Mouse (Mus musculus) midbrain, embryonic 12.5 days (tissue): ENCODE measurements around the gene Sf3a3. TPM values are rescaled to one million over a fixed set of nuclear protein-coding genes. Genes with fewer than 3 reads are reported as not detected.
"Not testable (repeated sequence)": the region's sequence is repeated elsewhere in the genome, so short reads cannot be mapped to it uniquely, and the experiment has no call there.

ENCODE experiments used
- ATAC-seq: fragments of 200-750 bp; cut with Nextera tagmentation; 2 replicates; pipeline ENCODE4 v1.8.0; 2017; ENCODE audit warnings: low read depth, moderate TSS enrichment, moderate library complexity; ENCODE audit not compliant: low FRiP score
- H3K27ac ChIP-seq: fragments of 300-500 bp; sonication (generic); replicated peaks from 2 replicates; pipeline ENCODE4 v1.5.1; 2016; ENCODE audit warnings: mild to moderate bottlenecking
- H3K27me3 ChIP-seq: fragments of 300-500 bp; sonication (generic); 2 replicates; pipeline ENCODE4 v1.6.1; 2016; ENCODE audit warnings: mild to moderate bottlenecking
- H3K36me3 ChIP-seq: fragments of 300-500 bp; sonication (generic); 2 replicates; pipeline ENCODE4 v1.6.1; 2016
- H3K4me1 ChIP-seq: fragments of 300-500 bp; sonication (generic); 2 replicates; pipeline ENCODE4 v1.6.1; 2016
- H3K4me2 ChIP-seq: fragments of 300-500 bp; sonication (generic); replicated peaks from 2 replicates; pipeline ENCODE4 v1.6.1; 2016; ENCODE audit warnings: mild to moderate bottlenecking, moderate library complexity
- H3K4me3 ChIP-seq: fragments of 300-500 bp; sonication (generic); 2 replicates; pipeline ENCODE4 v1.5.1; 2016; ENCODE audit warnings: mild to moderate bottlenecking
- H3K9ac ChIP-seq: fragments of 300-500 bp; sonication (generic); replicated peaks from 2 replicates; pipeline ENCODE4 v1.6.1; 2016; ENCODE audit warnings: mild to moderate bottlenecking, moderate library complexity
- H3K9me3 ChIP-seq: fragments of 300-500 bp; sonication (generic); 2 replicates; pipeline ENCODE4 v1.6.1; 2016; ENCODE audit warnings: mild to moderate bottlenecking
- WGBS: fragments of 180-500 bp; shearing (Covaris S2); methylation state at CpG from one replicate; pipeline ENCODE4 v1.1.7; 2016; 5-methylcytosine and 5-hydroxymethylcytosine counted together
- polyA plus RNA-seq: library from polyadenylated mRNA; unstranded; fragments of >200 nt; fragmentation: Nextera tagmentation; extraction: Ambion mirVana; gene quantifications from 2 replicates; pipeline ENCODE4 v1.2.1, GENCODE M21; 2016

Gene Sf3a3
- polyA plus RNA-seq, 1 experiment from 2014 or later, result 195 TPM

DNA sequence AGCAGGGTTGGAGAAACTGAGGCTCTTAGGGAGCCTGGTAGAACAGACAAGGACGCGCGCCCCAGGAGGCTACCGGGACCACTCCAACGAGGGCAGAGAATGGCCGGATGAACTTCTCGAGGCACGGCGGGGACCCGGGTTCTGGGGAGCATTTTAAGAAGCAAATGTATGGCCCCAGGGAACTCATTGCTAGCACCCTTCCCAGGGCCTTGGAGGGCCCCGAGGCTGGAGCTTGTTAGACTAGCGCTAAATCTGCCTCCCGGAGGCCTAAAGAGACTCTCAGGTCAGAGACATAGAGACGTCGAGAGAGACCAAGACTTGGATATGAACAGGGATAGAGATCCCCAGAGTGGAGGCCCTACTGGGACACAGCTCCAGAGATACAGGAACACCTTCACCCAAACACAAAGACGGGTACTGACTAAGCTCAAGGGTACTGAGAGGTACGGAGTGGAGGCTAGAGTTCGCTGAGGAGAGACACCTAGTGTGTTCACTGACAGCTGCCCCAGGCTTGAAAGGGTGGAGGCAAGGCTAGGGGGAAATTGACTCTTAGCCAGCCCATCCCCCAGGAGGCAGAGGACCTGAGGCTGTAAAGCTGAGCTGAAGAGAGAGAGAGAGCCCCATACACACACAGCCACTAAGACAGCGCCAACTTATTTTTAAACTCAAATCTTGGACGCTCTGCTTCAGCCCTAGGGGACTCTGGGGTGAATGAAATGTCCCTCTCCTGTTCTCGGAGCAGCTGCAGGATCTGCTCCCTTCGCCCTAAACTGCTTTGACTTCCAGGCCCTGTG is 13.3 kb upstream of the Sf3a3 start:
- Histone ChIP-seq H3K4me1 (peaks cover 52% of the 10 kb centered on the region), H3K9ac (peak overlapping the region; percentile 77), H3K27me3 (peaks cover 38% of the 10 kb centered on the region), H3K9me3 (no peaks in the 10 kb centered on the region), H3K4me2 (peak overlapping the region; percentile 98), H3K4me3 (peak overlapping the region; percentile 60), H3K27ac (0 out of 2 replicates have a peak overlapping the region, but pooled peaks have one; percentile 10), H3K36me3 (no peaks in the 10 kb centered on the region)
- WGBS, result 3% methylated on average over 22 of the region's 22 CpGs
- ATAC-seq, result 0 out of 2 replicates have a peak, but pooled peaks have one; percentile 8

- Histone ChIP-seq H3K4me1 (peaks cover 52% of the 10 kb centered on the region), H3K9ac (peak overlapping the region; percentile 77), H3K36me3 (no peaks in the 10 kb centered on the region), H3K4me3 (peak overlapping the region; percentile 60), H3K9me3 (no peaks in the 10 kb centered on the region), H3K4me2 (peak overlapping the region; percentile 98), H3K27me3 (peaks cover 37% of the 10 kb centered on the region), H3K27ac (no peak overlapping the region)
- WGBS, result 49% methylated on average over 2 of the region's 5 CpGs
- no peak for ATAC-seq
These were observed 12.7 kb upstream of the Sf3a3 start for GRCm38 (mm10) chr4:124701916-124702315.

DNA sequence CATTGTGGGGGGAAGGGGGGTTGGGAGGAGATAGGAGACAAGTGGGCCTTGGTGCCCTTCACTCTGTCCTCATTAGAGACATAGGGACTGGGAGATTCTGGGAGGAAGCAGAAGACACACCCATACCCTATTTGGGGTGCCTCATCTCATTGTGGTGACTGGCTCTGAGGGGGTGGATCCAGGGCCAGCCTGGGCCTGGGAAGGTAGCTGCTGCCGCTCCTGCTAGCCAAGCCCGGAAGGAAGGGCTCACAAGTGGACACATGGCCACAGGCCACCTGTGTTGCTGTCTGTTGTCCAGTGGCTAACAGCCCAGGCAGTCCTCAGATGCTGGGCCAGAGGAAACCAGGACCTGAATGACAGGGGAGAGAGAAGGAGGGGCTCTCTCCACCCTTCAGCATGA is 11.2 kb upstream of the Sf3a3 start:
- ATAC-seq, result no peak
- H3K4me2 ChIP-seq, result peak overlapping the region; percentile 29
- no peaks in the 10 kb centered on the region for H3K36me3 ChIP-seq
- H3K4me3 ChIP-seq, result no peak overlapping the region
- H3K27ac ChIP-seq, result 0 out of 2 replicates have a peak overlapping the region, but pooled peaks have one; percentile 10
- peaks cover 42% of the 10 kb centered on the region for H3K27me3 ChIP-seq
- H3K9me3 ChIP-seq, result no peaks in the 10 kb centered on the region
- peak overlapping the region; percentile 21; the same call in 1 of the 2 replicates for H3K9ac ChIP-seq
- H3K4me1 ChIP-seq, result peaks cover 53% of the 10 kb centered on the region
- whole genome bisulfite sequencing, result 34% methylated on average over 2 of the region's 2 CpGs

- Histone ChIP-seq H3K4me2 (peak overlapping the region; percentile 29), H3K27me3 (peaks cover 44% of the 10 kb centered on the region), H3K4me1 (peaks cover 60% of the 10 kb centered on the region), H3K9me3 (no peaks in the 10 kb centered on the region), H3K9ac (peak overlapping the region; percentile 21; the same call in 1 of the 2 replicates), H3K4me3 (no peak overlapping the region), H3K27ac (peak overlapping the region; percentile 39), H3K36me3 (no peaks in the 10 kb centered on the region)
- WGBS, result 7% methylated on average over 6 of the region's 6 CpGs
- no peak for ATAC-seq
These were observed 10.4 kb upstream of the Sf3a3 start for GRCm38 (mm10) chr4:124703881-124704796.

DNA sequence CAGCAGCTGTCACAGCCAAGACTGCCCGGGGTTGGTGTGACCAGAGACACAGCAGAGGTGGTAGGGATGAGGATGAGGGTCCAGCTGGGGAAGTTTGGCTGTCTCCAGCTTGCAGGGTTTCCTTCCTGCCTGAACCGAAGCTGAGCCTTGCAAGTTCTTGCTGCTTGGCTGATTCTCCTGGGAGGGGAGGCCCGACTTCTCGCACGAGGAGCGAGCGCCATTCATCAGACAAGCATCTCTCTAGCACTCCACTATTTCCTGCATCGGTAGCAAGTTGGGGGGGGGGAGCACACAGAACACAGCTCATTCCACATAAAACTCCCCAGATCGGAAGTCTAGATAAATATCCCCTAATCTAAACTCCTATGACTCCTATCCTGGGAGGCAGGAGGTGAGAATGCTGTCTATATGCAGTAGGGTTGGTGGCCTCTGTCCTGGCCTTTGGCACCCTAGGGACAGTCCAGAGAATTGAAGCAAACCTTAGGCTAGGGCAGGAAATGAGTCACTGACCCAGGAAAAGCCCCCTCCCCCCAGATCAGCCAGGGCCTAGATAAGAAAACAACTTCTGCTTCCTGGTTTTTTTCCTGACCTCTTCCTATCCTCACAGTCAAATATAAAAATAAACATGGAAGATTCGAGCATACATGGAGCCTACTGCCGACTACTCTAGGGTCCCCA is 9.6 kb upstream of the Sf3a3 start:
- peaks cover 47% of the 10 kb centered on the region for H3K27me3 ChIP-seq
- no peaks in the 10 kb centered on the region for H3K9me3 ChIP-seq
- ATAC-seq, result no peak
- peak overlapping the region; percentile 39 for H3K27ac ChIP-seq
- 24% methylated on average over 11 of the region's 11 CpGs for WGBS
- H3K4me1 ChIP-seq, result peaks cover 63% of the 10 kb centered on the region
- H3K36me3 ChIP-seq, result no peaks in the 10 kb centered on the region
- peak overlapping the region; percentile 29; the same call in 1 of the 2 replicates for H3K4me2 ChIP-seq
- H3K4me3 ChIP-seq, result no peak overlapping the region
- H3K9ac ChIP-seq, result peak overlapping the region; percentile 7; the same call in 1 of the 2 replicates

DNA sequence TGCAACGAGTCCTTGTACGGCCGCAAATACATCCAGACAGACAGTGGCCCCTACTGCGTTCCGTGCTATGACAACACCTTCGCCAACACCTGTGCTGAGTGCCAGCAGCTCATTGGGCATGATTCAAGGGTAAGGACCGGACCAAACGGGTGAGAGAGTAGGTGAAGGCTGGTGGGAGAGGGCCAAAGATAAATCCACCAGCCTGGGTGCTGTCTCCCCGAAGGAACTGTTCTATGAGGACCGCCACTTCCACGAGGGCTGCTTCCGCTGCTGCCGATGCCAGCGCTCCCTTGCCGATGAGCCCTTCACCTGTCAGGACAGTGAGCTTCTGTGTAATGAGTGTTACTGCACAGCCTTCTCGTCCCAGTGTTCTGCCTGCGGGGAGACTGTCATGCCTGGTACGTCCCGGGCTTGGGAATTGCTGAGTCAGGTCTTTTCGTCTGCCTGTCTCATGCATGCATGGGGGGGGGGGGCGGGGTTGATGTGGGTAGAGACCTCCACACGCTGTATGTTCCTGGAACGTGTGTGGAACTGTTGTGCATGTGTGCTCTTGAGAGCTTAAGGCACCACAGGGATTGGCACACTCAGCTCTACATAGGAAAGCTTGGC is 8.8 kb upstream of the Sf3a3 start:
- no peak for ATAC-seq
- H3K4me1 ChIP-seq, result peaks cover 59% of the 10 kb centered on the region
- no peak overlapping the region for H3K9ac ChIP-seq
- H3K4me3 ChIP-seq, result no peak overlapping the region
- no peaks in the 10 kb centered on the region for H3K9me3 ChIP-seq
- no peaks in the 10 kb centered on the region for H3K36me3 ChIP-seq
- H3K27me3 ChIP-seq, result peaks cover 50% of the 10 kb centered on the region
- H3K27ac ChIP-seq, result no peak overlapping the region
- WGBS, result 93% methylated on average over 23 of the region's 23 CpGs
- H3K4me2 ChIP-seq, result no peak overlapping the region

- H3K9me3 ChIP-seq, H3K4me3 ChIP-seq, H3K9ac ChIP-seq, H3K27ac ChIP-seq, H3K4me2 ChIP-seq, H3K36me3 ChIP-seq, ATAC-seq: not testable (repeated sequence)
- peaks cover 41% of the 10 kb centered on the region for H3K4me1 ChIP-seq
- WGBS, result 87% methylated on average over 25 of the region's 25 CpGs
- peaks cover 34% of the 10 kb centered on the region for H3K27me3 ChIP-seq
These were observed 7.0 kb upstream of the Sf3a3 start for GRCm38 (mm10) chr4:124707381-124708199.

- WGBS, result 9% methylated on average over 1 of the region's 1 CpGs
- Histone ChIP-seq H3K4me1 (peaks cover 39% of the 10 kb centered on the region), H3K4me2 (peak overlapping the region; percentile 52; the same call in 1 of the 2 replicates), H3K27me3 (peaks cover 34% of the 10 kb centered on the region)
- H3K9me3 ChIP-seq, ATAC-seq, H3K9ac ChIP-seq, H3K27ac ChIP-seq, H3K4me3 ChIP-seq, H3K36me3 ChIP-seq: not testable (repeated sequence)
These were observed 6.4 kb upstream of the Sf3a3 start for GRCm38 (mm10) chr4:124708200-124708517.

- Histone ChIP-seq H3K27ac (peak overlapping the region; percentile 43; the same call in 1 of the 2 replicates), H3K27me3 (peaks cover 34% of the 10 kb centered on the region), H3K9ac (0 out of 2 replicates have a peak overlapping the region, but pooled peaks have one; percentile 28), H3K9me3 (no peaks in the 10 kb centered on the region), H3K4me3 (peak overlapping the region; percentile 26), H3K4me1 (peaks cover 33% of the 10 kb centered on the region), H3K36me3 (no peaks in the 10 kb centered on the region), H3K4me2 (peak overlapping the region; percentile 52)
- ATAC-seq, result peak; percentile 39
- WGBS, result 2% methylated on average over 41 of the region's 41 CpGs
These were observed 5.8 kb upstream of the Sf3a3 start for GRCm38 (mm10) chr4:124708518-124709477.

- ATAC-seq, result no peak
These were observed 4.6 kb upstream of the Sf3a3 start for GRCm38 (mm10) chr4:124709961-124710446.

More at GRCm38 (mm10) chr4:124709961-124710446, 4.6 kb upstream of the Sf3a3 start:
- peak overlapping the region; percentile 39; the same call in 1 of the 2 replicates for H3K9ac ChIP-seq
- peaks cover 34% of the 10 kb centered on the region for H3K27me3 ChIP-seq
- 3% methylated on average over 18 of the region's 18 CpGs for WGBS
- H3K4me3 ChIP-seq, result peak overlapping the region; percentile 19; the same call in 1 of the 2 replicates
- peak overlapping the region; percentile 49 for H3K4me2 ChIP-seq
- no peaks in the 10 kb centered on the region for H3K36me3 ChIP-seq
- H3K4me1 ChIP-seq, result peaks cover 24% of the 10 kb centered on the region
- H3K27ac ChIP-seq, result no peak overlapping the region
- H3K9me3 ChIP-seq, result no peaks in the 10 kb centered on the region
